Mouse (Mus musculus): Measurements from ENCODE around the gene Rnf149.
"Not testable (repeated sequence)": the region's sequence is repeated elsewhere in the genome, so short reads cannot be mapped to it uniquely, and the experiment has no call there.

Rnf149 gene

GRCm38 (mm10) chr1:39577253-39577705 lies at the start of gene Rnf149:
Rnf149 (minus strand) TSS chr1:39577405.
- peak; percentile 67 for DNase-seq (ENCODE audit: extremely low read depth, low read depth)

- DNase-seq (ENCODE audit: extremely low read depth, low read depth) = no peak
These were observed 48.3 kb upstream of the Rnf149 start for GRCm38 (mm10) chr1:39625491-39625890.

- no peak for DNase-seq (ENCODE audit: extremely low read depth, low read depth)
These were observed 46.5 kb upstream of the Rnf149 start for GRCm38 (mm10) chr1:39623729-39624128.

GRCm38 (mm10) chr1:39623106-39623505 lies 45.9 kb upstream of the Rnf149 start:
- DNase-seq (ENCODE audit: extremely low read depth, low read depth) = no peak

GRCm38 (mm10) chr1:39618524-39618923 lies 41.3 kb upstream of the Rnf149 start:
- DNase-seq (ENCODE audit: extremely low read depth, low read depth) = no peak

GRCm38 (mm10) chr1:39615526-39615925 lies 38.3 kb upstream of the Rnf149 start:
- DNase-seq (ENCODE audit: extremely low read depth, low read depth) = no peak

GRCm38 (mm10) chr1:39614462-39615279 lies 37.5 kb upstream of the Rnf149 start:
- peak; percentile 72 for DNase-seq (ENCODE audit: extremely low read depth, low read depth)

DNA sequence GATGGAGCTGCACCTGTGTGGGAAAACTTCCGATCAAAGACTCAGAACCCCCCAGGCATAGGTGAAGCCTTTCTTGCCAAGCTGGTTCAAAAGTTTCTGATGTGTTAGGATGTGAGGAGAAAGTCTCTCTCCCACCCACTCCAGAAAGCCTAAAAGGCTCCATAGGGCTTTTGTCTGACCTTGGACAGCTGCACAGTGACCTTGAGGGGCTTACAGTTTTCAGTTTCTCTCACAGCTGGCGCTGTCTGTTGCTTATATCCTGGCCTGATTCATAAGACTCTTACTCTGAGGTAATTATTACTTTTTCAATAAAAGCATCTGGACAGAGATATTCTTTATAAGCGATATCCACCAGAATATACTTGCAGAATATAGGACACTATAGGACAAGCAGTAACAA lies 35.9 kb upstream of the Rnf149 start:
- DNase-seq (ENCODE audit: extremely low read depth, low read depth) = no peak

DNA sequence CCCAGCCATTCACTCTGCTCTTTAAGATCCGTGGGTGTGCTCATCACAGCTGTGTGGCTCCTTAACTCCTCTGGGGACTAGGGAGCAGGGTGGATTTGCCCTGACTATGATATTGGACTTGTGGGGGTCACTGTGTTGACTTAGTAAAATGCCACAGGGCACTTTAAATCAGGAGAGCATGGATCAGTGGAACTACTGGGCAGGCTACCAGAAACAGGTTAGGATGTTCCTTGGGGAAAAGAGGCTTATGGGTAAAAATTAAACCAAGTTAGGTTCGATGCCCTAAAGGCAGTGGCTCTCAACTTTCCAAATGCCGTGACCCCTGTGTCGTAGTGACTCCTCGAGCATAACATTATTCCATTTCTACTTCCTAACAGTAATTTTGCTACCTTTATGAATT lies 35.3 kb upstream of the Rnf149 start:
- DNase-seq (ENCODE audit: extremely low read depth, low read depth) = no peak

GRCm38 (mm10) chr1:39608534-39608933 lies 31.3 kb upstream of the Rnf149 start:
- no peak for DNase-seq (ENCODE audit: extremely low read depth, low read depth)

DNA sequence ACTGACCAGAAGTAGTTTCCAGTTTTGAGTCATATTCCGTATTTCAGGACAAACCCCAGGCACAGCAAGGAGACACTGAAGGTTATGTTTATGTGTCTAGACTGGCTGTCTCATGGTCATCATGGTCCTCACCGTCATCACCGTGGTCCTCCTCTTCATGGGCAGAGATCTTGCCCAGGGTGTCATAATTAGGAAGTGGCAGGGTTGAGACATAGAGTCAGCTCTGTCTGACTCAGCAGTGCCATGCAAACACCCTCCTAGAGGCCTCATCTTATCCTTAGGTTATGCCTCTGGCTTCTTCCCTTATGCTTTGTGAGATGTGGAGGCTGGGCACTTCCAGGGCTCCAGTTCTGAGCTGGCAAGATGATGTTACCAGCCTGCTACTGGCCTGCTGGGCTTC lies 25.3 kb upstream of the Rnf149 start:
- no peak for DNase-seq (ENCODE audit: extremely low read depth, low read depth)

DNA sequence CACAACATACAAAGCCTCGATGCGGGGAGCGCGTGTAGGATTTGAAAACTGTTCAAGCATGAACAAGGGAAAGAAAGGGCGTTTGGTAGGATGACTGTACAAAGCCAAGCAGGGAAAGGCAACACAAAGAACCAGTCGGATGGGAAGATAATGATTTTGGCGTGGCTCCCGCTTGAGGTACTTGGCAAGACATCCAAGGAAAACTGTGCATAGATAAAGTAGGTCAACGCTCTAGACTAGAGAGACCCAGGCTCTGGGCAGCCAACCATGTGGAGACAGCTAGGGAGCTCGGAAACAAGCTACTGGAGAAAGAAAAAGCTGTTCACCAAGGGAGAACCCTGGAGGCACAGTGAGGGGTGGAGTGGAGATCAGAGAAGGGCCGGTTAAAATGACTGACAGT lies 21.5 kb upstream of the Rnf149 start:
- no peak for DNase-seq (ENCODE audit: extremely low read depth, low read depth)

GRCm38 (mm10) chr1:39597135-39597534 lies 19.9 kb upstream of the Rnf149 start:
- not testable (repeated sequence) for DNase-seq (ENCODE audit: extremely low read depth, low read depth)

- DNase-seq (ENCODE audit: extremely low read depth, low read depth) = no peak
These were observed 16.6 kb upstream of the Rnf149 start for GRCm38 (mm10) chr1:39593836-39594235.

GRCm38 (mm10) chr1:39592090-39592489 lies 14.9 kb upstream of the Rnf149 start:
- no peak for DNase-seq (ENCODE audit: extremely low read depth, low read depth)

DNA sequence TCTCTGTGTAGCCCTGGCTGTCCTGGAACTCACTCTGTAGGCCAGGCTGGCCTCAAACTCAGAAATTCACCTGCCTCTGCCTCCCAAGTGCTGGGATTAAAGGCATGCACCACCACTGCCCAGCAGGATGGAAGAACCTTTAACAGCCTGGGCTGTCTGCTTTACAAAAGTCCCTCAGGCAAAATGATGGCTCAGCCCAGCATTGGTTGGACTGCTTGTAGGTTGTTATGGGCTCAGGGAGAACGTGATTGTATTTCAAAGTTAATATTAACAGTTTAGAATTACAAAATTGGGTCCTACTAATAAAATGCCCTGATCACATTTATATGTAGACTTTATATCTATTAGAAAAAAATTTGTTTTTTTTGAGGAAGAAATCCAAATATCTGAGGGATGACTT lies 14.4 kb upstream of the Rnf149 start:
- DNase-seq (ENCODE audit: extremely low read depth, low read depth) = not testable (repeated sequence)

DNA sequence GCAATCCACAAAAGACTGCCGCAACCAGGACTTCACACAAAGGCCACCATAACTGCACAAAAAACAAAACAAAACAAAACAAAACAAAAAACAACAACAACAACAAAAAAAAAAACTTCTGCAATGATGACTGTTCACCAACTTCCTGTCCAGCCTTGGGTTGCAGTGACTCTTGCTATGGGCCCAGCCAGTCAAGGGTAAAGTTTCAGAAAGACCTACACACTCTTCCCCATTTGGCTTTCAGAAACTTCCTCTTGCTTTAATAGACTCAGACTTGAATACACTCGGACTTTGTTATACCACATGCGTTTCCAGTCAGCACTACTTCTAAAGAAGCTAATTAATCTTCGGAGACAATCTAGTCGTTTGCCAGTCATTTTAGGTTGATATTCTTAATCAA lies 13.0 kb upstream of the Rnf149 start:
- no peak for DNase-seq (ENCODE audit: extremely low read depth, low read depth)

- DNase-seq (ENCODE audit: extremely low read depth, low read depth) = no peak
These were observed 8.2 kb upstream of the Rnf149 start for GRCm38 (mm10) chr1:39585416-39585815.

GRCm38 (mm10) chr1:39583173-39583572 lies 6.0 kb upstream of the Rnf149 start:
- DNase-seq (ENCODE audit: extremely low read depth, low read depth) = no peak

GRCm38 (mm10) chr1:39581215-39581614 lies 4.0 kb upstream of the Rnf149 start:
- no peak for DNase-seq (ENCODE audit: extremely low read depth, low read depth)

DNA sequence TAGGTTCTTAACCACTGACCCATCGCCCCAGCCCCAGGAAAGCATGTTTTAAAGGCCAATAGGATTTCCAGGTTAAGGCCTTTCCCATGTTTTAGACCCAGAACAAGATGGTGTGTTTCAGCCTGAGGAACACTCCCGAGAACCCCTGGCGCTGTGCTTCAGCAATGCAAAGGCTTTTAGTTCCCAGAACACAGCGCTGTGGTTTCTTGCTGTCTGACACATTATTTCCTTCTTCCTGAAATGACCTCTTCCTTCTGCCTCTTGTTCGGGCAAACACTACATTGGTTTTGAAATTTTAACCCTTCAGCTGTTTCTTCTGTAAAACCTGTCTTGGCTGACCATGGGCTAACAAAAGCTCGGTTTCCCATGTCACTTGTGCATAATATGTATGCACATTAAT lies 1.9 kb upstream of the Rnf149 start:
- DNase-seq (ENCODE audit: extremely low read depth, low read depth) = no peak

DNA sequence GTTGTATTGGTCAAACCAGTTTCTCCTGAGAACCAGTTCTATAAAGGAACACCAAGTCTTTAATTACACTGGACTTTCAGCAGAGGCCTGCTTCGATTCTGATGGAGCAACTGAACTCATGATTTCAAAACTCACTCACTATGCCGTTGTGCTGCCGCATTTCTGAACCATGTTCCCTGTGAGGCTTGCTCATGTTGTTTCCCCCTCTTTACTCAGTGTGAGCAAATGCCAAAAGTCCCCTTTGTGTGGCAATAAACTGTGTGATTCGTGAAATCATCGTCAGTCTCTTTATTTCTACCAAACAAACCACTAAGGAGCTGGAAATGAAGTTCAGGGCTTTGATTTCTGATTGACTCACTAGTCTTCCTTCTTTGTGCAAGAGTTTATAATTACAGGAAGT lies 1.2 kb upstream of the Rnf149 start:
- no peak for DNase-seq (ENCODE audit: extremely low read depth, low read depth)
